Mouse (Mus musculus) gastrocnemius, adult 2 months (tissue): ENCODE results near the gene Epha2. TPM values are rescaled to one million over a fixed set of nuclear protein-coding genes. Genes with fewer than 3 reads are reported as not detected.

Experiments
- DNase-seq: peaks from one replicate; pipeline ENCODE4 v3.0.0; 2022
- H3K27ac ChIP-seq: fragments of 200-600 bp; 2 replicates; pipeline ENCODE4 v1.8.1; 2022; ENCODE audit warnings: mild to moderate bottlenecking
- H3K4me3 ChIP-seq: fragments of 200-600 bp; 2 replicates; pipeline ENCODE4 v1.8.1; 2022; ENCODE audit warnings: mild to moderate bottlenecking, moderate library complexity
- CTCF ChIP-seq: fragments of 200-600 bp; IDR thresholded peaks from 2 replicates; pipeline ENCODE4 v1.8.1; 2022; ENCODE audit warnings: antibody characterized with exemption, mild to moderate bottlenecking, moderate library complexity
- intact Hi-C: fragments of 180-260 bp; cut with DNase I; formaldehyde crosslinking; loops from one replicate; pipeline ENCODE4 v1.15.1; 2025
- total RNA-seq, 2 experiments: library from RNA; stranded (reverse); gene quantifications; 2 replicates each; pipeline ENCODE4 v1.2.3; 2021

The Epha2 gene
- total RNA-seq, 2 experiments from 2014 or later, result 1.8 to 2.6 TPM

DNA sequence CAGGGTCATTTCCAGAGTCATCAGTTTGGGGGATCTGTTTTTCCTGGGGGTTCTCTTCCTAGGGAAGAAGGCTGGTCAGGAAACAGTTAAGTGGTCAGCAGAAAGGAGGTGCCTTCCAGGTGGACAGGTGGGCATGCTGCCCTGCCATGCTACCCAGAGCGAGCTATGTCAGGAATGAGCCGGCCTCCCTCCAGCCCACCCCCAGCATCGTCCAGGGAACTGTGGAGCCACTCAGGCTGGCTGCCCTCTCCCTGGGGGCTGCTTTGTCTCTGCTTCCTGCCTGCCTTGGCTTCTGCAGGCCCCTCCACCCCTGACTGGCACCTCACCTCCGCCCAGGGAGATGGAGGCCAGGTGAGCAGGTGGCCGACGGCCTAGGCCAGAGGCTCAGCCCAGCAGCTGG is 10.5 kb downstream of the Epha2 start:
- no peak for TF ChIP-seq CTCF
- intact Hi-C loops, result no loop called here
- H3K4me3 ChIP-seq, result peak overlapping the region; percentile 37; the same call in 1 of the 2 replicates
- H3K27ac ChIP-seq, result peak overlapping the region; percentile 56
- no peak for DNase-seq

DNA sequence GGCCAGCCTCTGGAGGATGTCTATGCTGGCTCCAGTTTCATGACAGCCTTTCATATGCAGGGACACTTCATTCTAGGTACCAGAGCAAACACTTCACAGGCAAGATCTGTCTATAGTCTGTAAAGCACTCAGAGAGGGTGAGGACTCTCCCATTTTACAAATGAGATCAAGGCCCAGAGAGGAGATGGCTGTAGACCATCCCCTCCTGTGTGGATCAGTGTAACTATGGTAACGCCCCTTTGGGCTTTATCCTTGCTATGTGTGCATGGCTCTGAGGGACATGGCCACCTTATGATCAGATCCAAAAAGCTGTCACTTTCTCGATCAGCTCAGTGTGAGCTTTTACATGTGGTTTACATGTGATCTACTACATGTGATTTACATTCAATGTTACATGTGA is 10.9 kb downstream of the Epha2 start:
- intact Hi-C loops, result no loop called here
- H3K4me3 ChIP-seq, result no peak overlapping the region
- no peak for TF ChIP-seq CTCF
- peak overlapping the region; percentile 56; the same call in 1 of the 2 replicates for H3K27ac ChIP-seq
- DNase-seq, result no peak

DNA sequence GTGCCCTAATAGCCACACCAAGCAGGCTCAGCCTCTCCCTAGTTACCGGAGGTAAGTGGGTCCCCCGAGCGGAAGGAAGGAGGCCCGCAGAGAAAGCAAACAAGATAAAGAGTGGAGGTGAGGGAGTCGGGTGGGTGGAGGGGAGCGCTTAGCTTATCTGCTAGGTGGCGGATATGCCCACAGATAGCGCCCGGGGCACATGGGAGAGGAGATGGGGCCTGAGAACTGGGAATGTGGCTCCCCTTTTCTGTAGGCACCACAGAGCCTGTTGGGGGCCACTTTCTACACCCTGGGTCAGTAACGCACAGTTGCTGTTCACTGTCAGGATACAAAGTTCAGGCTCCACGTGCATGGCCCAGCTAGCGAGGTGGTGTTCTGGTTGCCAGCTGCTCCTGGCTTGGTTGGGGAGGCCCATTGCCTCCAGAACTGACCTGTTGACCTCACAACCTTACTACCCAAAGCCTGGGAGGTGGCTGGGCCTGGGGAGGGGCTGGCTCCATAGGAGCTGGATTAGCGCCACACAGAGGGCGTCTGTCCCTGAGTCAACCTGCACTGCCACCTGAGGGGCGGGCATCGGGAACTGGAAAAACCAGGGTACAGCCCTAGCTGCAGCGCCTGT is 11.6 kb downstream of the Epha2 start:
- no peak overlapping the region for H3K27ac ChIP-seq
- no peak for TF ChIP-seq CTCF
- intact Hi-C loops, result no loop called here

DNA sequence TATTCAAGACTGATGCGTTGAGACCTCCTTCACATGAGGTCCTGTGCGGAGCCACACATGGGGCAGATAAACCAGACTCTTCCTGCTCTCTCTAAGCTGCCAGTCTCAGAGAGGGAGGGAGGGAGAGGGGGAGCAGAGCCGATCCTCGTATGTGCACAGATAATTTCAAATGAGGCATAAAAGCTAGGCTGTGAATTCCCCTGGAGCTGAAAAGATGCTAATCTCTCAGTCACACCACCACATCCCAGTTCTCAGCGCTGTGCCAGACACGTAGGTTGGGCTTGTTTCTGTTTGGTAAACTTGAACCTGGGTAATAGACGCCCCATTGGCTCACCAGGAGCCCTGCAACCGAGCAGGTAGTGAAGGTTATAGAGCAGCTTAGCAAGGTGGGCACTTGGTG is 12.4 kb downstream of the Epha2 start:
- intact Hi-C loops, result no loop called here
- no peak overlapping the region for H3K4me3 ChIP-seq
- DNase-seq, result no peak
- no peak for TF ChIP-seq CTCF
- H3K27ac ChIP-seq, result no peak overlapping the region

More for the DNA sequence above, 11.6 kb downstream of the Epha2 start:
- DNase-seq, result no peak
- no peak overlapping the region for H3K4me3 ChIP-seq

DNA sequence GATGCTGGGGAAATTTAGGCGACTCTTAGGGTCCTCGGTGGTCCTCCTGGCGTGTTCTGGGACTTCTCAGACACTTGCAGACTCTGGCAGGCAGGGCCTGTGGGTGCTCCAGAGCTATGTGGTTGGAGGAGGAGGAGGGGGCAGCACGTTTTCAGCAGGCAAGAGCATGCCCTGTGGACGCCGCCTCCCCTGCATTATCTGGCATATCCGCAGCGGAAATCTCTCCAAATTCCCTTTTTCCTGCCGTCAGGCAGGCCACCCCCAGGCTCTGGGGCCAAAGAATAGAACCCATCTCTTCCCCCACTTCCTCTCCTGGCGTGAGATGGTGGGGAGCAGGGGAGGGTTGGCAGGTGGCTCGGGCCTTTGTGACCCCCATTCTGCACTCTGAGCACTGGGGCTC is 12.9 kb downstream of the Epha2 start:
- no peak overlapping the region for H3K27ac ChIP-seq
- intact Hi-C loops, result no loop called here
- DNase-seq, result no peak
- H3K4me3 ChIP-seq, result no peak overlapping the region
- TF ChIP-seq CTCF, result no peak

DNA sequence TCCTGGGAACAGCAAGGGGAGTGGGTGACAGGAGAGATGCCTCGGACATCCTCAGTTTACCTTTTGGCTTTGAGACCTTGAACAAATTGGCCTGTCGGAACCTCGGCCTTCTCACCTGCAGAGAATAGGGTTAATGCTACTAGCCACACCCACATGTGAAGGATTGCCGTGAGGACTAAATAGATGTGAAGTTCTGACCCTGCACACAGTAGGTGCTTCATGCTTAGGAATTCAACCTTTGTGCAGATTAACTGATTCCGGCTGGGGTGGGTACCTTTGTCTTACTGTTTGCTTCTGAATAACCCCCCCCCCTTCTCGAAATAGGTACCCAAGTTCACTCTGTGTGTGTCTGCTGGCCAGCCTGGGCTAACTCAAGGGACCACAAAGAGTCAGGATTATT is 13.7 kb downstream of the Epha2 start:
- Histone ChIP-seq H3K27ac (no peak overlapping the region), H3K4me3 (no peak overlapping the region)
- intact Hi-C loops, result no loop called here
- no peak for DNase-seq
- TF ChIP-seq CTCF, result no peak

DNA sequence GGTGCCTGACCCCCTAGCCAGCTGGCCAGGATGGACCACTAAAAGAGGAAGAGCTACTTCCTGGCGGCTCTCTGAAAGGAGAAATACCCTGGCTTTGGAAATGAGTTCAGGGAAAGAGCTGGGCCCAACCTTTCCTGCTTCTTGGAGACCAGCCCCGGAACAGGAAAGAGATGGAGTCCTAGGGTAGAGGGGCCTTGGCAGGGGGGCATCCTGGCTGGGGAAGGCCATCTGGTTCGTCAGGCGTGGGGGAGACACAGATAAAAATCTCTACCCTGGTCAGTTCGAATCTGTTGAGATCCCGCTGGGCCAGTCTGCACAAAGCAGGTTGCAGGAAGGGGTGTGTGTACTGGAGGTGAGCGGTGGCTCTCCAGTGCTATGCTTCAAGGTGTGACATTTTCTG is 15.0 kb downstream of the Epha2 start:
- intact Hi-C loops, result no loop called here
- H3K4me3 ChIP-seq, result no peak overlapping the region
- peak overlapping the region; percentile 58 for H3K27ac ChIP-seq
- TF ChIP-seq CTCF, result no peak
- no peak for DNase-seq

DNA sequence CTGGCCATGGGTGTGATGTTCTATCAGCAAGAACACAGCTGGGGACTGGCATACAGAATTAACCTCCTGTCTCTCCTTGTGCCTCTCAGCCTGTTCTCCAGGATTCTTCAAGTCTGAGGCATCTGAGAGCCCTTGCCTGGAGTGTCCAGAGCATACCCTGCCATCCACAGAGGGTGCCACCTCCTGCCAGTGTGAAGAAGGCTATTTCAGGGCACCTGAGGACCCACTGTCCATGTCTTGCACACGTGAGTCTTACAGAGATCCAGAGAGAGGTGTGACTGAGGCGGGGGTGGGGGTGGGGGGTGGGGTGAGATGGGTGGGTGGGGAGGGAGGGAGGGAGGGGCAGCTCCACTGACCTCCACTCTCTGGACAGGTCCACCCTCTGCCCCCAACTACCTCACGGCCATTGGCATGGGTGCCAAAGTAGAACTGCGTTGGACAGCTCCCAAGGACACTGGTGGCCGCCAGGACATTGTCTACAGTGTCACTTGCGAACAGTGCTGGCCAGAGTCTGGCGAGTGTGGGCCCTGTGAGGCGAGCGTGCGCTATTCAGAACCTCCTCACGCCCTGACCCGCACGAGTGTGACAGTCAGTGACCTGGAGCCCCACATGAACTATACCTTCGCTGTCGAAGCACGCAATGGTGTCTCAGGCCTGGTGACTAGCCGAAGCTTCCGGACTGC is 15.6 kb downstream of the Epha2 start:
- no peak for DNase-seq
- intact Hi-C loops, result no loop called here
- no peak for TF ChIP-seq CTCF
- Histone ChIP-seq H3K4me3 (no peak overlapping the region), H3K27ac (0 out of 2 replicates have a peak overlapping the region, but pooled peaks have one; percentile 13)

DNA sequence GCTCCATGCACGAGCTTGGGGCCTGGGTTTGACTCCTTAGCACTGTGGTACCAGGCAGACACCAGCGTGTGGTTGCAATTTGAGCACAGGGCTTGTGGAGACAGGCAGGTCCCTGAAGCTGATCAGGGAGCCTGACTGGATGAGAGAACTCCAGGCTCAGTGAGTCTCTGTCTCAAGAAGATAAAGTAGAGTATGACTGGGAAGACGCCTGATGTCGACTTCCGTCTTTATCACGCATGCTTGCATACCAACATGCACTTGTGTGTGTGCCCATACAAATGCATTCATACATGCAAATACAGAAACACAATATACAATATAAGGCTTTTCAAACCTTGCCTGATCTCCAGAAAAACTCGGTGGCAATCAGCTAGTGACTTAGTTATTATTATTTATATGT is 16.9 kb downstream of the Epha2 start:
- intact Hi-C loops, result no loop called here
- DNase-seq, result no peak
- Histone ChIP-seq H3K4me3 (no peak overlapping the region), H3K27ac (no peak overlapping the region)
- TF ChIP-seq CTCF, result no peak

DNA sequence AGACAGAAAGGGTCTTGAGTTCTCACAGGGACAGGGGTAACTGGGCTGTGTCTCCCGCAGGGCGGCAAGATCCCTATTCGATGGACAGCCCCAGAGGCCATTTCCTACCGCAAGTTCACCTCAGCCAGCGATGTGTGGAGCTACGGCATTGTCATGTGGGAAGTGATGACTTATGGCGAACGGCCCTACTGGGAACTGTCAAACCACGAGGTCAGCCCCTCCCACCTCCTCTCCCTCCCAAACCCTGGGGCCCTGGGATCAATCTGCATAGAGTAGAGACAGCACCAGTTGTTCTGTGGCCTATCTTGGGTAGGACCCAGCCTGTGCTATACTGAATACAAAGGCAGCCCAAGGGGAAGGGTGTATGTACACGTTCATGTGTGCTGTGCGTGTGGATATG is 21.5 kb downstream of the Epha2 start:
- TF ChIP-seq CTCF, result no peak
- intact Hi-C loops, result no loop called here
- H3K27ac ChIP-seq, result no peak overlapping the region
- no peak overlapping the region for H3K4me3 ChIP-seq
- DNase-seq, result no peak

DNA sequence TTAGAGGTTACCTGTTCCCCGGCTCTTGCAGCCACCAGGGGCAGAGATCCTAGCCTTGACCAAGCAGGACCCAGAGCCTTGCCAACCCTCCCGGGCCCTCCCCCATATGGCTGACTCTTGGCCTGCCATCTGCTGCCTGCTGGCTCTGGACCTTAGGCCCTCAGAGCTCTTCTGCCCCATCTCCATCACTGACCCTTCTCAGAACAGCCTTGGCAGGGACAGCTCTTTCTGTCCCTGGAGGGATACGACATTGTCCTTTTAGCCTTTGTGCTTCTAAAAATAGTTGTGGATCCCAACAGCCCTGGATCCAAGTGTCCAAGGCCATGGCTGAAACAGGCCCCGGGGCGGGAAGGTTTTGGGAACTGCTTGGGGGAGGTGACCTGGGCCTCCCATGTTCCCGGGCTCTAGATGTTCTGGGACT is 23.7 kb downstream of the Epha2 start:
- peak; percentile 48 for DNase-seq

DNA sequence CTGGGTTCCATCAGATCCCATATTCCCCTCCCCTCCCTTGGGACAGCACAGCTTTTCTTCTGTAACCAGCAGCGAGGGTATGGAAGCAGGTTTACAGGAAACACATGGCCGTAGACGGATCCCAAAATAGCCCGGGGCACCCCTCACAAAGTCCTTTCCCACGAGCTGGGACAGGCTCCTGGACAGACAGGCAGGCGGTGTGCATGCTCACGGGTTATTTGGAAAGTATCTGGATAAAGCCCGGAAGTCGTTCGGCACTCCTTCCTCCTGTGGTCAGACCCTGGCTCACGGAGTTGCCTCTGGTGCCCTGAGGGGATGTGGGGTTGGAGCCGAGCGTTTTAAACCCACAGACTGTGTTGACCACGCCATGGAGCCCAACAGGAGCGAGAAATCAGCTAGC is 24.6 kb downstream of the Epha2 start:
- intact Hi-C loops, result no loop called here
- Histone ChIP-seq H3K27ac (peak overlapping the region; percentile 71), H3K4me3 (no peak overlapping the region)
- no peak for TF ChIP-seq CTCF
- no peak for DNase-seq

More for the DNA sequence above, 23.7 kb downstream of the Epha2 start:
- intact Hi-C loops, result no loop called here
- Histone ChIP-seq H3K4me3 (no peak overlapping the region), H3K27ac (peak overlapping the region; percentile 71)
- no peak for TF ChIP-seq CTCF

DNA sequence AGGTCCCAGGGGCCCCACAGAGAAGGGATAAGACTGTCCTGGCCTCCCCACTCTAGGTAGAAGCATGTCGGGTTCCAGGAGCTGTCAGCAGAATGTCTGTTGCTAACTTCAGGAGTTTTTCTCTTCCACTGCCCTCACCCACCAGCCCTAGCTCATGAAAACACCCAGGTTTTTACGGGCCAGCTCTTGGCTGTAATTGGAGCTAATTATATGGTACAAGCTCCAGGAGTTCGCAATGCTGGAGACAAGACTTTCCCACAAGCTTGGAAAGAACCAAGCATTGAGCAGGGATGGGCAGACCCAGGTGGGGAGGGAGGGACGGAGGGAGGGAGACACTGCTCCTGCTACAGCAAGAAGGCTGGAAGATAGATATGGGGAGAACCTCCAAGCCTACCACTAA is 26.0 kb downstream of the Epha2 start:
- intact Hi-C loops, result no loop called here

DNA sequence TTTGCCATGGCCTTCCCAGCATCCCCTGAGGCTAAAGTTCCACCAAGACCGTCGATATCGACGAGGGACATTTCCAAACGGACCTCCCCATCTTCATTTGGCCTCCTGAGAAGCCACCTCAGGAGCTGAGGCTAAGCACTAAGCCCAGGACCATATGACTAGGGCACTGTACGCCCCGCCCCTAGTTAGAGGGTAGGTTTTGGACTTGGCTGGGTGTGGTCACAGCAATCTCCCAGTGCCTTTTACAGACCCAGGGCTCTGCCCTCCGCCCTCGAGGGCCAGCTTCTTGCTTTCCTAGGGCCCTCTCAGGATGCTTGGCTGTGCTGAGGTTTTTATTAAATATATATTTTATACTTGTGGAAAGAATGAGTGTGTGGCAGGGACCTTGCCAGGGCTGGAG is 27.7 kb downstream of the Epha2 start:
- Histone ChIP-seq H3K27ac (no peak overlapping the region), H3K4me3 (no peak overlapping the region)
- no peak for TF ChIP-seq CTCF
- intact Hi-C loops, result no loop called here
- DNase-seq, result no peak

More for the DNA sequence above, 26.0 kb downstream of the Epha2 start:
- Histone ChIP-seq H3K4me3 (no peak overlapping the region), H3K27ac (0 out of 2 replicates have a peak overlapping the region, but pooled peaks have one; percentile 8)
- no peak for TF ChIP-seq CTCF
- DNase-seq, result no peak
